Mouse (Mus musculus) midbrain, embryonic 14.5 days (tissue): ENCODE data around the gene Tnnc1. TPM values are rescaled to one million over a fixed set of nuclear protein-coding genes. Genes with fewer than 3 reads are reported as not detected.
A peak's percentile ranks its signal among the peaks of the same experiment; 100 is the strongest.

Experiments
- ATAC-seq: fragments of 200-750 bp; cut with Nextera tagmentation; 2 replicates; pipeline ENCODE4 v1.8.0; 2017; ENCODE audit warnings: moderate number of reproducible peaks, moderate library complexity; ENCODE audit not compliant: low FRiP score, low TSS enrichment
- DNase-seq: peaks from one replicate; pipeline ENCODE4 v3.0.0-alpha.2; 2015
- H3K27ac ChIP-seq: fragments of 300-500 bp; sonication (generic); replicated peaks from 2 replicates; pipeline ENCODE4 v1.5.1; 2014; ENCODE audit warnings: mild to moderate bottlenecking, low read depth, low read length, moderate library complexity
- H3K27me3 ChIP-seq: fragments of 300-500 bp; sonication (generic); 2 replicates; pipeline ENCODE4 v1.6.1; 2014; ENCODE audit warnings: low read length, control low read depth, mixed read lengths; ENCODE audit not compliant: control insufficient read depth, insufficient read depth
- H3K36me3 ChIP-seq: fragments of 300-500 bp; sonication (generic); 2 replicates; pipeline ENCODE4 v1.6.1; 2014; ENCODE audit warnings: low read length, control low read depth; ENCODE audit not compliant: control insufficient read depth, insufficient read depth
- H3K4me1 ChIP-seq: fragments of 300-500 bp; sonication (generic); 2 replicates; pipeline ENCODE4 v1.6.1; 2014; ENCODE audit warnings: mild to moderate bottlenecking, antibody characterized with exemption, low read length, control low read depth; ENCODE audit not compliant: control insufficient read depth, insufficient read depth
- H3K4me2 ChIP-seq: fragments of 300-500 bp; sonication (generic); 2 replicates; pipeline ENCODE4 v1.6.1; 2014; ENCODE audit warnings: mild to moderate bottlenecking, low read length, moderate library complexity
- H3K4me3 ChIP-seq: fragments of 300-500 bp; sonication (generic); replicated peaks from 2 replicates; pipeline ENCODE4 v1.5.1; 2014; ENCODE audit warnings: low read depth, low read length
- H3K9ac ChIP-seq: fragments of 300-500 bp; sonication (generic); replicated peaks from 2 replicates; pipeline ENCODE4 v1.6.1; 2014; ENCODE audit warnings: mild to moderate bottlenecking, low read length, moderate library complexity
- H3K9me3 ChIP-seq: fragments of 300-500 bp; sonication (generic); 2 replicates; pipeline ENCODE4 v1.6.1; 2016; ENCODE audit warnings: low read length, control low read depth, mixed read lengths; ENCODE audit not compliant: control insufficient read depth
- whole genome bisulfite sequencing: fragments of 180-500 bp; shearing (Covaris S2); extraction: QIAGEN DNeasy Blood & Tissue Kit; methylation state at CpG from one replicate; pipeline ENCODE4 v1.1.7; 2014; 5-methylcytosine and 5-hydroxymethylcytosine counted together
- polyA plus RNA-seq: library from polyadenylated mRNA; unstranded; fragments of >200 nt; fragmentation: Nextera tagmentation; extraction: Ambion mirVana; gene quantifications from 2 replicates; pipeline ENCODE4 v1.2.1, GENCODE M21; 2014

Tnnc1 gene
- polyA plus RNA-seq, 1 experiment from 2014 or later = 2.6 TPM

- Histone ChIP-seq H3K36me3 (peaks cover 89% of the 10 kb centered on the region), H3K4me1 (no peaks in the 10 kb centered on the region), H3K4me2 (no peak overlapping the region), H3K9me3 (no peaks in the 10 kb centered on the region), H3K4me3 (no peak overlapping the region), H3K9ac (no peak overlapping the region), H3K27ac (no peak overlapping the region), H3K27me3 (no peaks in the 10 kb centered on the region)
- WGBS = 84% methylated on average over 2 of the region's 2 CpGs
- ATAC-seq (no peak), DNase-seq (no peak)
These were observed 16.2 kb upstream of the Tnnc1 start for GRCm38 (mm10) chr14:31191936-31192335.

DNA sequence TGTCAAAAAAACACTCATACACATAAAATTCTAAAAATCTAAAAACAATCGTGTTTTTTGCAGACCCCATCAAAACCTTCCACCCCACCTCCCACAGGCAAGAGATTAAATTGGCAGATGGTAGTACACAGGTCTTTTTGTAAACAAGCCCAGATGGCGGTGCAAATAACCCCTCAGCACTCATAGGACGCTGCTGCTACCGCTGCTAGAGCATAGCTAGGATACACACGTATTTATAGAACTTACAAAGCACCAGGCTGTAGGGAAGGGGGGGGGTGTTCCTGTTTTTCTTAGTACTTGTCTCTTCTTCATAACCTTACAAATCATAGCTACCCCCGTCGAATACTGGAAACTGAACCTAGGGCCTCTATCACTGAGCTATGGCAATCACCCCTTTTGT lies 14.3 kb upstream of the Tnnc1 start:
- H3K4me1 ChIP-seq = peaks cover 10% of the 10 kb centered on the region; the same call in 1 of the 2 replicates
- H3K4me3 ChIP-seq = no peak overlapping the region
- no peak overlapping the region for H3K4me2 ChIP-seq
- DNase-seq (no peak), ATAC-seq (no peak)
- H3K36me3 ChIP-seq = peaks cover 79% of the 10 kb centered on the region
- no peak overlapping the region for H3K27ac ChIP-seq
- no peaks in the 10 kb centered on the region for H3K27me3 ChIP-seq
- H3K9ac ChIP-seq = no peak overlapping the region
- no peaks in the 10 kb centered on the region for H3K9me3 ChIP-seq
- WGBS = 86% methylated on average over 7 of the region's 7 CpGs

- no peak overlapping the region for H3K9ac ChIP-seq
- ATAC-seq (no peak), DNase-seq (no peak)
- H3K9me3 ChIP-seq = no peaks in the 10 kb centered on the region
- H3K4me2 ChIP-seq = no peak overlapping the region
- peaks cover 10% of the 10 kb centered on the region; the same call in 1 of the 2 replicates for H3K4me1 ChIP-seq
- no peaks in the 10 kb centered on the region for H3K27me3 ChIP-seq
- 96% methylated on average over 2 of the region's 2 CpGs for WGBS
- H3K36me3 ChIP-seq = peaks cover 79% of the 10 kb centered on the region
- no peak overlapping the region for H3K4me3 ChIP-seq
- no peak overlapping the region for H3K27ac ChIP-seq
These were observed 13.7 kb upstream of the Tnnc1 start for GRCm38 (mm10) chr14:31194441-31194840.

DNA sequence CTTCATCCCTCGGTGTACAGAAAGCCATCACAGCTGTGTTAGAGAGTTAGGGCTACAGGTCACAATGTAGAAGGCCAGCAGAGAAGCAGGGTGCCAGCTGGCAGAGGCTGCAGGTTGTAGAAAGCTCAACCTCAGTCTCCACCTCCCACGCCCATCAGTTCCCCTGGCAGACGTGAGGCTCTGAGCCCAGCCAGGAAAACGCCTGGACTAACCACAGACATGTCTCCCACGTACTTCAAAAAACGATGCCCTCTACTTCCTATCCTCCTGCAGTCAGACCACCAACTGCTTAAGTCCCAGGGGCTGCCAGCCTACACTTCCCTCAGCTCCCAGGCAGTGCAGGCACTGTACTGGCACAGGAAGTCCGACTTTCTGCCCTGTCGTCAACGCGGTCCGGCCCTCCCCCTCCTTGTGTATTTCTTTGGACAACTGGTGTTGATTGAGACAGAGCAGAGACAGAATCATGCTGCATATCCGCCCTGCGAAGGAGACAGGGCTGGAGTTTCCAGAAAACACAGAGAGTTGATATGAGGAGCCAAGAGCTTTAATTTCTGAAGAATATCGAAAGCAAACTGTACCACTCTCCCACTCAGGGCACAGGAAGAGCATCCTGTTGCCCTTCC lies 13.1 kb upstream of the Tnnc1 start:
- H3K4me3 ChIP-seq = no peak overlapping the region
- H3K9ac ChIP-seq = no peak overlapping the region
- no peaks in the 10 kb centered on the region for H3K9me3 ChIP-seq
- no peak for ATAC-seq
- peaks cover 79% of the 10 kb centered on the region for H3K36me3 ChIP-seq
- peaks cover 10% of the 10 kb centered on the region; the same call in 1 of the 2 replicates for H3K4me1 ChIP-seq
- DNase-seq = no peak
- no peaks in the 10 kb centered on the region for H3K27me3 ChIP-seq
- 93% methylated on average over 14 of the region's 14 CpGs for WGBS
- no peak overlapping the region for H3K4me2 ChIP-seq
- H3K27ac ChIP-seq = no peak overlapping the region

GRCm38 (mm10) chr14:31195521-31195920 lies 12.6 kb upstream of the Tnnc1 start:
- no peak overlapping the region for H3K27ac ChIP-seq
- H3K36me3 ChIP-seq = peaks cover 79% of the 10 kb centered on the region
- H3K4me1 ChIP-seq = peaks cover 10% of the 10 kb centered on the region; the same call in 1 of the 2 replicates
- H3K9ac ChIP-seq = no peak overlapping the region
- H3K27me3 ChIP-seq = no peaks in the 10 kb centered on the region
- no peak overlapping the region for H3K4me3 ChIP-seq
- H3K4me2 ChIP-seq = no peak overlapping the region
- no peaks in the 10 kb centered on the region for H3K9me3 ChIP-seq
- DNase-seq (no peak), ATAC-seq (no peak)
- 96% methylated on average over 4 of the region's 4 CpGs for WGBS

DNA sequence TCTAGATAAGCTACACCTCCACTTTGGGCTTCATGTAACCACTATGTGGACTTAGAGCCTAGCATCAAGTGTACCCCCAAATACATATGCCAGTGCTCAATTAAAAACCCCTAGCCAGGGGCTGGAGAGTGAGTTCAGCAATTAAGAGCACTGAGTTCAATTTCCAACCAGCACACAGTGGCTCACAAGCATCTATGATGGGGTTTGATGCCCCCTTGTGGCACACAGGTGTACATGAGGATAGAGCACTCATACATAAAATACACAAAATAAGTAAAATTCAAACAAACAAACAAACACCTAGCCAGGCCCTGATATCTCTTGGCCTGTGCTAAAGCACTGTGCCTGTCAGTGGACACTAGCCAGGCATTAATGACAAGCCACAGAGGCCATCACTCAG lies 12.1 kb upstream of the Tnnc1 start:
- peaks cover 10% of the 10 kb centered on the region; the same call in 1 of the 2 replicates for H3K4me1 ChIP-seq
- DNase-seq (peak; percentile 62), ATAC-seq (no peak)
- no peak overlapping the region for H3K9ac ChIP-seq
- H3K4me2 ChIP-seq = no peak overlapping the region
- H3K36me3 ChIP-seq = peaks cover 79% of the 10 kb centered on the region
- no peaks in the 10 kb centered on the region for H3K27me3 ChIP-seq
- H3K9me3 ChIP-seq = no peaks in the 10 kb centered on the region
- H3K4me3 ChIP-seq = no peak overlapping the region
- no peak overlapping the region for H3K27ac ChIP-seq

DNA sequence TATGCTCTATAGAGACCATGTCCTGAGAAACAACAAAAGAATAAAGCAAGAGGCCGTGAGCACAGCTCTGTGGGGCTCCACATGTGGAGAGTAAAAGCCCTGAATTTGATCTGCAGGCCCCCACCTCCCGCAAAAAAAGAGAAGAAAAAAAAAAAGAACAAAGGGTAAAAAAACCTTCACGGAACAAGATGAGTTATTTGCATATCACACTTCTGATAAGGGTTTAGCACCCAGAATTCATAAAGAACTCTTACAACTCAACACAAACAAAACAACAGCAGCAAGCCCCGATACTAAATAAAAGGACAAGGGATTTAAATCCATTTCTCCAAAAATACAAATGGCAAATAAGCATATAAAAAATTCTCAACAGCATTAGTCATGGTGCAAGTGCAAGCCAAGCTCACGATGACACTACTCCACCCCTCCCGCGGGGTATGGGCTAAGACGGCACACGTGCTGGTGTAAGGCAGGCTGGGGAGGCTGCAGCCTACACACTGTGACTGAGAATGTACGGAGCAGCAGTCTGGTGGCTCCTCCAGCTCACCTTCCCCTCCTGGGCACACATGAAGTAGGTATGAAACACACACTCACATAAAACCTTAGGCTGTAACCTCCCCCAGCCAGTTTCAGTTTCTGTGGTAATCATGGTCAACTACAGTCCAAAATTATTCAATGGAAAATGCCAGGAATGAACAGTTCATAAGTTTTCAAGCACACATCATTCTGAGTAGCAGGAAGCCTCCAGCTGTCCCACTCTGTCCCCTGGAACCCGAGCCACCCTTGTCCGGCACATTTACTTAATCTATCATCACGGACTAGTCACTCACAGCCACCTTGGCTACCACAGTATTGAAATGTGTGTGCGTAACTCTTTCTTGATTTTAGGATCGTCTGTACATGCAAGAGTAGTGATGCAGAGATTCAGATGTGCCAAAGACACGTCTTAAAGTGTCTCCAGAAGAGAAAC lies 10.3 kb upstream of the Tnnc1 start:
- ATAC-seq = no peak; the same call in 1 of the 2 replicates
- no peak overlapping the region; the same call in 1 of the 2 replicates for H3K9ac ChIP-seq
- WGBS = 45% methylated on average over 16 of the region's 16 CpGs
- DNase-seq = peak; percentile 44
- no peaks in the 10 kb centered on the region for H3K9me3 ChIP-seq
- H3K4me1 ChIP-seq = peaks cover 10% of the 10 kb centered on the region; the same call in 1 of the 2 replicates
- H3K4me2 ChIP-seq = no peak overlapping the region
- no peak overlapping the region for H3K27ac ChIP-seq
- peaks cover 78% of the 10 kb centered on the region for H3K36me3 ChIP-seq
- H3K27me3 ChIP-seq = no peaks in the 10 kb centered on the region
- H3K4me3 ChIP-seq = no peak overlapping the region

- no peak for DNase-seq
- Histone ChIP-seq H3K9ac (no peak overlapping the region), H3K4me1 (peaks cover 16% of the 10 kb centered on the region), H3K4me2 (no peak overlapping the region), H3K9me3 (no peaks in the 10 kb centered on the region), H3K36me3 (peaks cover 80% of the 10 kb centered on the region), H3K4me3 (no peak overlapping the region), H3K27ac (no peak overlapping the region), H3K27me3 (no peaks in the 10 kb centered on the region)
- ATAC-seq = no peak
- 94% methylated on average over 7 of the region's 7 CpGs for WGBS
These were observed 8.5 kb upstream of the Tnnc1 start for GRCm38 (mm10) chr14:31199599-31199998.
